ENCODE assay signal across 20 mouse cellular contexts in genomic region chr14:111270239-111270638, GRCm38 (mm10).
DNase-seq lines count a peak whose midpoint lies in the region; ATAC-seq and TF ChIP-seq lines count a peak whose summit lies in the region.
"Had no signal": no experiment of that assay in that cellular context is flagged by ENCODE, and none has a peak within 500 bp of the region (broad histone marks: within the 10 kb centered on the region; RNA-seq: fewer than 3 reads in every experiment).

No protein-coding gene starts in this region.

- no peaks in the 10 kb centered on the region for H3K9me3 ChIP-seq in G1E (replicated peaks)
- no peaks in the 10 kb centered on the region for H3K9me3 ChIP-seq in MEL (replicated peaks; ENCODE audit: insufficient read depth, low read length)

- TF ChIP-seq CTCF in G1E (IDR thresholded peaks at IDR 0.05; ENCODE audit: low read depth, low read length) (no peak), MEL (IDR thresholded peaks at IDR 0.05 in 2 of 3, conservative IDR thresholded peaks at IDR 0.05 in 1 of 3; ENCODE audit: control insufficient read depth in 1 of 3, insufficient read depth in 1 of 3, low read depth in 2 of 3, low read length in 3 of 3, poor library complexity in 1 of 3, severe bottlenecking in 1 of 3) (no peak)

- H3K4me1 ChIP-seq in G1E (ENCODE audit: insufficient read depth, low read depth, low read length) (peaks cover 5% of the 10 kb centered on the region; the same call in 1 of the 2 replicates), MEL (ENCODE audit: control insufficient read depth in 1 of 2, insufficient read depth in 2 of 2, low read length in 2 of 2) (peaks cover 0 to 4% of the 10 kb centered on the region in 2 experiments; a peak in 2 of 4 replicates)

- H3K9ac ChIP-seq in MEL (ENCODE audit: control insufficient read depth, low read depth, low read length, poor library complexity, severe bottlenecking) = peak overlapping the region; percentile 43

- ATAC-seq in G1E (ENCODE audit: extremely low read depth, insufficient number of reproducible peaks, low FRiP score, poor library complexity, severe bottlenecking) = peak; percentile 59; the same call in 1 of the 2 replicates
- no peak for ATAC-seq in megakaryocyte, adult 5-6 weeks (ENCODE audit: poor library complexity, severe bottlenecking)
- ATAC-seq: activated CD4-positive, CD25-positive, alpha-beta regulatory T cell, adult 4 months; CD4-positive, CD25-positive, alpha-beta regulatory T cell, adult 4 months; Patski had no signal

- TF ChIP-seq RAD21 in MEL (IDR thresholded peaks at IDR 0.05; ENCODE audit: low read depth, low read length) = no peak

- no peak overlapping the region for H3K27ac ChIP-seq in MEL (ENCODE audit: control insufficient read depth, low read depth, low read length)

- H3K27me3 ChIP-seq in G1E (ENCODE audit: insufficient read depth, low read length) (no peaks in the 10 kb centered on the region), MEL (ENCODE audit: control insufficient read depth in 1 of 2, insufficient read depth in 2 of 2, low read length in 2 of 2) (no peaks in the 10 kb centered on the region)
- H3K27me3 ChIP-seq: CH12.LX, Patski had no signal

- H3K4me3 ChIP-seq in G1E (ENCODE audit: low read depth, low read length) (no peak overlapping the region; the same call in 1 of the 2 replicates), MEL (ENCODE audit: control insufficient read depth in 1 of 2, insufficient read depth in 1 of 2, low read depth in 2 of 2, low read length in 2 of 2) (peak overlapping the region; percentile 43 to 62)

- no peak for TF ChIP-seq POLR2A in MEL (IDR thresholded peaks at IDR 0.05; ENCODE audit: control insufficient read depth in 1 of 2, insufficient read depth in 1 of 2, low read depth in 1 of 2, low read length in 2 of 2, poor library complexity in 1 of 2)

- DNase-seq in G1E (ENCODE audit: low spot score) = no peak
- DNase-seq in MEL (ENCODE audit: low read depth, low spot score) = peak; percentile 43
- DNase-seq in layer of hippocampus, postnatal 10 days (ENCODE audit: low spot score in 2 of 2) = no peak
- DNase-seq: adrenal gland, adult 2 months; adrenal gland, adult 8-10 months; adrenal gland, postnatal 10 days; adrenal gland, postnatal 14 days; adrenal gland, postnatal 25 days; adrenal gland, postnatal 36 days; B cell, adult 2 months; cerebellum, adult 11 months; cerebellum, adult 11-12 months; cerebellum, adult 18-20 months; cerebellum, adult 2 months; cerebellum, adult 8-10 months had no signal

- H3K79me2 ChIP-seq in MEL (ENCODE audit: control insufficient read depth, insufficient read depth, low read length, poor library complexity) = no peaks in the 10 kb centered on the region

- H3K36me3 ChIP-seq in G1E (replicated peaks) = no peaks in the 10 kb centered on the region
- H3K36me3 ChIP-seq in MEL (ENCODE audit: control insufficient read depth in 1 of 2, insufficient read depth in 2 of 2, low read length in 2 of 2) = peaks cover 0 to 2% of the 10 kb centered on the region in 2 experiments; a peak in 1 of 4 replicates

- no peak for TF ChIP-seq EP300 in MEL (IDR thresholded peaks at IDR 0.05; ENCODE audit: low read depth in 1 of 2, low read length in 2 of 2)

TF ChIP-seq in MEL, 35 proteins besides CTCF, POLR2A, EP300 and RAD21:
- TF ChIP-seq ZNF384 (IDR thresholded peaks at IDR 0.05; ENCODE audit: low read depth, low read length) (peak; percentile 50; the same call in 1 of the 2 replicates), TBP (IDR thresholded peaks at IDR 0.05; ENCODE audit: low read depth, low read length) (peak; percentile 94), ETS1 (IDR thresholded peaks at IDR 0.05; ENCODE audit: low read depth, low read length) (no peak)
